Mouse (Mus musculus) lung, adult 2 months (tissue): ENCODE measurements around the gene Vps37c.

ENCODE experiments used
- CTCF ChIP-seq: fragments of 200-500 bp; IDR thresholded peaks from 2 replicates; pipeline ENCODE4 v1.5.1; 2011; ENCODE audit warnings: mild to moderate bottlenecking, low read length, control low read depth; ENCODE audit not compliant: insufficient read depth
- POLR2A ChIP-seq: fragments of 200-500 bp; IDR thresholded peaks from 2 replicates; pipeline ENCODE4 v1.6.1; 2011; ENCODE audit warnings: low read depth, mild to moderate bottlenecking, control low read depth, low read length, borderline replicate concordance; ENCODE audit errors: extremely low read depth

- TF ChIP-seq POLR2A (no peak), CTCF (no peak)
Measured at GRCm38 (mm10) chr19:10740641-10741440, 52.3 kb downstream of the Vps37c start.
